Mouse (Mus musculus): Measurements from ENCODE around the gene Lpcat1. TPM values are rescaled to one million over a fixed set of nuclear protein-coding genes. Genes with fewer than 3 reads are reported as not detected.

The Lpcat1 gene
- total RNA-seq, 2 experiments from 2014 or later = 3.5 to 3.6 TPM

GRCm38 (mm10) chr13:73453503-73454217 lies 13.3 kb upstream of the Lpcat1 start:
- intact Hi-C loops (cut with DNase I) = no loop called here
- H3K27ac ChIP-seq = no peak overlapping the region
- H3K4me3 ChIP-seq = no peak overlapping the region
- no peak for TF ChIP-seq CTCF (IDR thresholded peaks at IDR 0.05)
- no peak for DNase-seq

DNA sequence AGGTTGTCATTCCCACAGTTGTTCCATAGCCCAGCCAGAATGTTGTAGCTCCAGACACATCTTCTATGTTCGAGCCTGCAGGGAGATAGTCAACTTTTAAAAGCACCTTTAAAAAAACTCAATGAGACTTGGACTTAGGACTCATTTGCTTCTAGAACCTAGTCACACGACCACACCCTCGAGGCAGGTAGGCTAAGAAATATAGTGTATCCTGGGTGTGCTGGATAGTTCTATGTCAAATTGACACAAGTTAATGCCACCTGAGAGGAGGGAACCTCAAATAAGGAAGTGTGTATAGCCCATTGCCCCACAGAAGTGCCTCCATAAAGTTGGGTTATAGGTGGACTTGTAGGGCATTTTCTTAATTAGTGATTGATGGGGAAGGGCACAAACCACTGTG lies 11.7 kb upstream of the Lpcat1 start:
- Histone ChIP-seq H3K27ac (no peak overlapping the region), H3K4me3 (no peak overlapping the region)
- DNase-seq = no peak
- TF ChIP-seq CTCF (IDR thresholded peaks at IDR 0.05) = no peak
- intact Hi-C loops (cut with DNase I) = no loop called here

- no peak for TF ChIP-seq CTCF (IDR thresholded peaks at IDR 0.05)
- intact Hi-C loops (cut with DNase I) = no loop called here
- Histone ChIP-seq H3K4me3 (no peak overlapping the region), H3K27ac (no peak overlapping the region)
- no peak for DNase-seq
Observed at GRCm38 (mm10) chr13:73457301-73457700, 9.7 kb upstream of the Lpcat1 start.

DNA sequence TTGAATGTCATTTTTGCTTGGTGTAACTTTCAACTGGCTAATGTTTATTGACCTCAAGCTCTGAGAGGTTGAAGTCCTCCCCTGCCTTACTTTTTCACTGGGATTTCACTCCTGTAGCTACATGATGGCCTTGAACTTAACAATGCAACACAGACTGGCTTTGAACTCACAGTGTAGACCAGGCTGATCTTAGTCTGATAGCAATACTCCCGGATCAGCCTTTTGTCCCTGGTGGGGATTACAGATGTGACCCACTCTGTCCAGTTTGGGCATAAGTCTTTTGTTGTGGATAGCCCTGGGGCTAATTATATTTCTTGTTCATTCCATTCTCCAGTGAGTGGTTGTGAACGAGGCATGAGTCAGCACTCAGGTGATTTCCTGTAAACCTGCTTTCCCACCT lies 9.3 kb upstream of the Lpcat1 start:
- intact Hi-C loops (cut with DNase I) = no loop called here
- H3K4me3 ChIP-seq = no peak overlapping the region
- no peak overlapping the region for H3K27ac ChIP-seq

DNA sequence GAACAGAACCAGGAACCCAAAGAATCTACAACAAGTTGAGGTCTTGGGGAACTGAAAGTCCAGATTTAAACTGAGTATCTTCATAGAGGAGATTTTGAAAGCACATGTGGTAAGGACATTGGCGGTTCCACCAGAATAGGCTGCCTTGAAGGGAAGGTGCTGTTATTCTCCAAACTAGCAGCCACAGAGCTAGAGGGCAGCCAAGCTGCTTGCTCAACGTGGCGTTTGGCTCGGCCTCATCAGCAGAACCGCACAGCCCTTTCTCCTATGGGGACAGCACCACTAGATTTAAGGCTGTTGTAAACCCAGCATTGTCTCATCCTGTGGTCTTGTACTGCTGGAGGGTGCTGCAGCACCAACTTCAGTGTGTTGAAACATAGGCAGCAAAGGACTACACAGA lies 8.3 kb upstream of the Lpcat1 start:
- H3K4me3 ChIP-seq = no peak overlapping the region
- DNase-seq = no peak
- intact Hi-C loops (cut with DNase I) = no loop called here
- H3K27ac ChIP-seq = no peak overlapping the region
- TF ChIP-seq CTCF (IDR thresholded peaks at IDR 0.05) = no peak

More for the DNA sequence above, 9.3 kb upstream of the Lpcat1 start:
- no peak for DNase-seq
- no peak for TF ChIP-seq CTCF (IDR thresholded peaks at IDR 0.05)

GRCm38 (mm10) chr13:73459189-73459850 lies 7.7 kb upstream of the Lpcat1 start:
- intact Hi-C loops (cut with DNase I) = no loop called here

GRCm38 (mm10) chr13:73461551-73461950 lies 5.4 kb upstream of the Lpcat1 start:
- DNase-seq = no peak
- H3K4me3 ChIP-seq = no peak overlapping the region
- intact Hi-C loops (cut with DNase I) = no loop called here
- no peak for TF ChIP-seq CTCF (IDR thresholded peaks at IDR 0.05)
- H3K27ac ChIP-seq = no peak overlapping the region

More at GRCm38 (mm10) chr13:73459189-73459850, 7.7 kb upstream of the Lpcat1 start:
- TF ChIP-seq CTCF (IDR thresholded peaks at IDR 0.05) = no peak
- H3K27ac ChIP-seq = no peak overlapping the region
- no peak overlapping the region for H3K4me3 ChIP-seq
- no peak for DNase-seq

DNA sequence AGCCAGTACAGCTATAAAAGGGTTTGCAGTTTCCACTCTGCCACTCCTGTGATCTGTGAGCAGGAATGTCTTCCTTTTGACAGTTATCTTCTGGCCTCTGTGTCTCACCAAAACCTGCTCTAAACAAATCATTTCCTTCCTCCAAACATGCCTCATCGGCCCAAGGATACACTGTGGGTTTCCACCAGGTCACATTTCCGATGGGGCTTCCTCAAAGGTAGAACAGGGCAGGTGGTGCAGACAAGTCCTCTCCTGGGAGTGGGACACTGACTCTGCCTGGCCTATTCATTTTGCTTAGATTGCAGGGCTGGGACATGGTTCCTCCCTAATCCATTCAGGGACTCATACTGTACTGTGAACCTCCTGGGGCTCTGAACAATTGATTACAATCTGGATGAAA lies 1.8 kb upstream of the Lpcat1 start:
- Histone ChIP-seq H3K27ac (no peak overlapping the region), H3K4me3 (no peak overlapping the region)
- intact Hi-C loops (cut with DNase I) = no loop called here
- DNase-seq = no peak
- no peak for TF ChIP-seq CTCF (IDR thresholded peaks at IDR 0.05)

DNA sequence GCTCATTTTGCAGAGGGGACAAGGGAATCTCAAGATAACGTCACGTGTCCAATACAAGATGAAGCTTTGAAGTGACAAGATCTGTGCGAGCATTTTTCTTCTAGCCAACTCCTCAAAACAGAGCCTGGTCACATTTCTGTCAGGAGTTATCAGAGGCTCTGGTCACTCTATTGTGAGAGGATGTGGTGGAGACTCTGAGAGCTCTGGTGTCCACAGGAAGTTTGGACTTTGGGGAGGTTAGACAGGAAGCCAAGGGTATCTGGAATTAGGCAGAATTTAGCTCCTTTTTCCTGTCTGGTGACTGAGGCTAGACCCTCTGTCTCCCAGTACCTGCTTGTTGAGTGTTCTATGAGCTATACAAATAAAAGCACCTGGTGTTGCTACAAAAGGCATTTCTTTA lies 586 bp upstream of the Lpcat1 start:
- intact Hi-C loops (cut with DNase I) = no loop called here
- DNase-seq = no peak
- Histone ChIP-seq H3K27ac (peak overlapping the region; percentile 87), H3K4me3 (peak overlapping the region; percentile 84)
- no peak for TF ChIP-seq CTCF (IDR thresholded peaks at IDR 0.05)

- peak; percentile 42 for DNase-seq
- TF ChIP-seq CTCF (IDR thresholded peaks at IDR 0.05) = no peak
- intact Hi-C loops (cut with DNase I) = no loop called here
Observed at GRCm38 (mm10) chr13:73467421-73468237, 632 bp downstream of the Lpcat1 start.

DNA sequence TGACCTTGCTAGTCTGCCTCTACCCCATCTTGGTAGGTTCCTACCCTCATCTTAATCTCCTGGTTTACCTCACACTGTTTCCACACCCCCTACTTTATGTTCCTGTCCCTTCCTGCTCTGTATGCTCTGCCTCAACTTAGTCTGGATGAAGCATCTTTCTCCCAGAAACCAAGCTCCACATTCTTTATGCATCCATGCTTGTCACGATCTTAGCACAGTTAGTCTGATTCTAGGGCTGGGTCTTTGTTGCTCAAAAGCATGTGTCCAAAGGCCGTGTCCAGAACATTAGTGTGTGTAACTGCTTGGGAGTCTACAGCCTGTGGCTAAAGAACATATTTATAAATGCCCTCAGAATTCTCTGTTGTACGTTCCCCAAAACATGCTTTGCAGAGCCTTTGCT lies 1.8 kb downstream of the Lpcat1 start:
- DNase-seq = no peak
- TF ChIP-seq CTCF (IDR thresholded peaks at IDR 0.05) = no peak
- Histone ChIP-seq H3K4me3 (peak overlapping the region; percentile 84; the same call in 1 of the 2 replicates), H3K27ac (no peak overlapping the region)
- intact Hi-C loops (cut with DNase I) = no loop called here

More at GRCm38 (mm10) chr13:73467421-73468237, 632 bp downstream of the Lpcat1 start:
- Histone ChIP-seq H3K27ac (peak overlapping the region; percentile 87), H3K4me3 (peak overlapping the region; percentile 84)

GRCm38 (mm10) chr13:73469257-73469967 lies 2.4 kb downstream of the Lpcat1 start:
- no peak overlapping the region for H3K27ac ChIP-seq
- 0 out of 2 replicates have a peak overlapping the region, but pooled peaks have one; percentile 0 for H3K4me3 ChIP-seq
- intact Hi-C loops (cut with DNase I) = no loop called here
- no peak for TF ChIP-seq CTCF (IDR thresholded peaks at IDR 0.05)
- DNase-seq = no peak
